23 mouse cellular contexts compared by ENCODE assay signal in genomic region chr1:169822034-169822433, GRCm38 (mm10).
DNase-seq lines count a peak whose midpoint lies in the region; ATAC-seq lines count a peak whose summit lies in the region.
"Had no signal": no experiment of that assay in that cellular context is flagged by ENCODE, and none has a peak within 500 bp of the region (broad histone marks: within the 10 kb centered on the region; RNA-seq: fewer than 3 reads in every experiment).

No protein-coding gene starts in this region.

- DNase-seq in forebrain, embryonic 14.5 days (ENCODE audit: low spot score), result peak; percentile 65
- DNase-seq in forebrain, embryonic 10.5 days (ENCODE audit: extremely low spot score, low spot score), result no peak
- DNase-seq in layer of hippocampus, adult 9-11 months, result peak; percentile 25
- no peak for DNase-seq in layer of hippocampus, adult 11-12 months (ENCODE audit: low spot score)
- DNase-seq in right cerebral cortex, postnatal 10 days (ENCODE audit: low spot score in 2 of 2), result peak; percentile 45 to 67
- no peak for DNase-seq in right cerebral cortex, postnatal 4 days
- no peak for DNase-seq in kidney, adult 11 months
- DNase-seq: adrenal gland, postnatal 14 days; cerebellum, adult 9-10 months; kidney, adult 18-20 months; liver; lung, postnatal 36 days had no signal

- H3K9me3 ChIP-seq in forebrain, embryonic 14.5 days (replicated peaks; ENCODE audit: control insufficient read depth, low read length), result no peaks in the 10 kb centered on the region
- H3K9me3 ChIP-seq in forebrain, embryonic 10.5 days, result no peaks in the 10 kb centered on the region
- H3K9me3 ChIP-seq: embryonic facial prominence, embryonic 15.5 days; limb, embryonic 10.5 days; liver, embryonic 15.5 days; lung, embryonic 15.5 days; megakaryocyte, embryonic 14.5 days; midbrain, embryonic 13.5 days; neural tube, embryonic 12.5 days had no signal

- H3K27me3 ChIP-seq in forebrain, embryonic 14.5 days (replicated peaks; ENCODE audit: control insufficient read depth, insufficient read depth, low read length), result no peaks in the 10 kb centered on the region
- no peaks in the 10 kb centered on the region for H3K27me3 ChIP-seq in forebrain, embryonic 10.5 days (ENCODE audit: poor library complexity, severe bottlenecking)
- H3K27me3 ChIP-seq: embryonic facial prominence, embryonic 15.5 days; liver, embryonic 15.5 days; lung, embryonic 15.5 days; megakaryocyte, embryonic 14.5 days; midbrain, embryonic 13.5 days; neural tube, embryonic 12.5 days had no signal

- no peak overlapping the region for H3K27ac ChIP-seq in forebrain, embryonic 14.5 days (ENCODE audit: low read depth, low read length)
- H3K27ac ChIP-seq in forebrain, embryonic 10.5 days, result no peak overlapping the region
- H3K27ac ChIP-seq: embryonic facial prominence, embryonic 15.5 days; kidney, postnatal 0 days; limb, embryonic 10.5 days; liver, embryonic 15.5 days; lung, embryonic 15.5 days; midbrain, embryonic 13.5 days; neural tube, embryonic 12.5 days; stomach, postnatal 0 days had no signal

- H3K4me1 ChIP-seq in forebrain, embryonic 14.5 days (ENCODE audit: control insufficient read depth, insufficient read depth, low read length), result no peaks in the 10 kb centered on the region
- H3K4me1 ChIP-seq in forebrain, embryonic 10.5 days, result no peaks in the 10 kb centered on the region
- H3K4me1 ChIP-seq: embryonic facial prominence, embryonic 15.5 days; limb, embryonic 10.5 days; liver, embryonic 15.5 days; lung, embryonic 15.5 days; megakaryocyte, embryonic 14.5 days; neural tube, embryonic 12.5 days had no signal

- no peaks in the 10 kb centered on the region for H3K36me3 ChIP-seq in forebrain, embryonic 14.5 days (ENCODE audit: control insufficient read depth, insufficient read depth, low read length)
- H3K36me3 ChIP-seq in forebrain, embryonic 10.5 days (replicated peaks), result no peaks in the 10 kb centered on the region
- H3K36me3 ChIP-seq: embryonic facial prominence, embryonic 15.5 days; limb, embryonic 10.5 days; liver, embryonic 15.5 days; lung, embryonic 15.5 days; midbrain, embryonic 13.5 days; neural tube, embryonic 12.5 days had no signal

- peak; percentile 48; the same call in 1 of the 2 replicates for ATAC-seq in forebrain, embryonic 14.5 days
- ATAC-seq: CD4-positive, CD25-positive, alpha-beta regulatory T cell, adult 4 months; midbrain, embryonic 13.5 days had no signal

- no peak overlapping the region for H3K4me3 ChIP-seq in forebrain, embryonic 14.5 days (ENCODE audit: low read depth, low read length)
- no peak overlapping the region for H3K4me3 ChIP-seq in forebrain, embryonic 10.5 days
- H3K4me3 ChIP-seq: embryonic facial prominence, embryonic 15.5 days; limb, embryonic 10.5 days; liver, embryonic 15.5 days; lung, embryonic 15.5 days; megakaryocyte, embryonic 14.5 days; midbrain, embryonic 13.5 days; neural tube, embryonic 12.5 days had no signal

- WGBS in forebrain, embryonic 14.5 days, result 60% methylated on average over 7 of the region's 7 CpGs
- WGBS in forebrain, embryonic 10.5 days, result 93% methylated on average over 7 of the region's 7 CpGs

- H3K4me2 ChIP-seq in forebrain, embryonic 14.5 days (ENCODE audit: low read length), result no peak overlapping the region
- H3K4me2 ChIP-seq: embryonic facial prominence, embryonic 15.5 days; heart, embryonic 11.5 days; liver, embryonic 15.5 days; lung, embryonic 15.5 days; midbrain, embryonic 13.5 days; neural tube, embryonic 12.5 days had no signal

- H3K9ac ChIP-seq in forebrain, embryonic 14.5 days (ENCODE audit: low read length), result no peak overlapping the region
- H3K9ac ChIP-seq: embryonic facial prominence, embryonic 15.5 days; liver, embryonic 15.5 days; lung, embryonic 15.5 days; midbrain, embryonic 13.5 days; neural tube, embryonic 12.5 days had no signal

Comparison
In these comparisons a context has a peak if more than half of its experiments do, and no peak if none do; other contexts are left out.
1. DNase-seq: peak in forebrain, embryonic 14.5 days (single experiment), layer of hippocampus, adult 9-11 months (single experiment) and right cerebral cortex, postnatal 10 days (2 of 2); none in forebrain, embryonic 10.5 days (single experiment), layer of hippocampus, adult 11-12 months (single experiment), right cerebral cortex, postnatal 4 days (single experiment) and kidney, adult 11 months (single experiment).